Mouse (Mus musculus) heart, adult 2 months (tissue): ENCODE measurements around the gene Crybg2. TPM values are rescaled to one million over a fixed set of nuclear protein-coding genes. Genes with fewer than 3 reads are reported as not detected.
A peak's percentile ranks its signal among the peaks of the same experiment; 100 is the strongest.

ENCODE experiments used
- DNase-seq, 2 experiments: peaks; one replicate each; pipeline ENCODE4 v3.0.0; 2021
- H3K27ac ChIP-seq: fragments of 200-600 bp; 2 replicates; pipeline ENCODE4 v1.8.1; 2022
- H3K27me3 ChIP-seq: fragments of 200-500 bp; 2 replicates; pipeline ENCODE4 v1.6.1; 2012; ENCODE audit warnings: mild to moderate bottlenecking, low read length, inconsistent platforms, mixed read lengths; ENCODE audit not compliant: control insufficient read depth, insufficient read depth
- H3K36me3 ChIP-seq: fragments of 200-500 bp; 2 replicates; pipeline ENCODE4 v1.6.1; 2012; ENCODE audit warnings: low read length, inconsistent platforms; ENCODE audit not compliant: control insufficient read depth, insufficient read depth
- H3K4me1 ChIP-seq: fragments of 200-500 bp; 2 replicates; pipeline ENCODE4 v1.6.1; 2011; ENCODE audit warnings: low read length; ENCODE audit not compliant: control insufficient read depth, insufficient read depth
- H3K4me3 ChIP-seq: fragments of 200-600 bp; 2 replicates; pipeline ENCODE4 v1.8.1; 2022
- H3K79me2 ChIP-seq: fragments of 200-500 bp; replicated peaks from 2 replicates; pipeline ENCODE4 v1.6.1; 2012; ENCODE audit warnings: mild to moderate bottlenecking, inconsistent platforms, low read length, moderate library complexity, mixed read lengths; ENCODE audit not compliant: control insufficient read depth, insufficient read depth
- H3K9ac ChIP-seq: fragments of 200-500 bp; 2 replicates; pipeline ENCODE4 v1.6.1; 2012; ENCODE audit warnings: low read depth, mild to moderate bottlenecking, control low read depth, inconsistent platforms, low read length, mixed read lengths
- CTCF ChIP-seq: fragments of 200-600 bp; IDR thresholded peaks from 2 replicates; pipeline ENCODE4 v1.8.1; 2022; ENCODE audit warnings: antibody characterized with exemption, mild to moderate bottlenecking, moderate library complexity
- EP300 ChIP-seq: fragments of 200-500 bp; IDR thresholded peaks from 2 replicates; pipeline ENCODE4 v1.6.1; 2011; ENCODE audit warnings: low read depth, low read length, control low read depth; ENCODE audit not compliant: insufficient read depth
- POLR2A ChIP-seq: fragments of 200-500 bp; IDR thresholded peaks from 2 replicates; pipeline ENCODE4 v1.6.1; 2011; ENCODE audit warnings: mild to moderate bottlenecking, low read depth, low read length, control low read depth; ENCODE audit not compliant: insufficient read depth
- WGBS: fragments of 180-500 bp; shearing (Covaris S2); methylation state at CpG from one replicate; pipeline ENCODE4 v1.1.7; 2018; 5-methylcytosine and 5-hydroxymethylcytosine counted together
- intact Hi-C: fragments of 180-260 bp; cut with DNase I; formaldehyde crosslinking; loops from one replicate; pipeline ENCODE4 v1.15.1; 2025
- polyA plus RNA-seq: library from polyadenylated mRNA; depleted of rRNA; stranded (reverse); fragments of >200 nt; gene quantifications from 2 replicates; pipeline ENCODE4 v1.2.3, GENCODE M21; 2012; rRNA removed
- total RNA-seq, 2 experiments: library from RNA; stranded (reverse); gene quantifications; 2 replicates each; pipeline ENCODE4 v1.2.3; 2021

Crybg2 gene
- total and polyA plus RNA-seq, 3 experiments = 0.49 TPM; not detected in 2

- H3K79me2 ChIP-seq = no peaks in the 10 kb centered on the region
- TF ChIP-seq POLR2A (no peak), CTCF (no peak), EP300 (no peak)
- 48% methylated on average over 8 of the region's 8 CpGs for WGBS
- H3K9ac ChIP-seq = no peak overlapping the region
- intact Hi-C loops = no loop called here
- H3K4me3 ChIP-seq = no peak overlapping the region
- peaks cover 2% of the 10 kb centered on the region; the same call in 1 of the 2 replicates for H3K36me3 ChIP-seq
- H3K4me1 ChIP-seq = no peaks in the 10 kb centered on the region; the same call in 1 of the 2 replicates
- H3K27me3 ChIP-seq = no peaks in the 10 kb centered on the region
- H3K27ac ChIP-seq = no peak overlapping the region
- DNase-seq = no peak
Observed at GRCm38 (mm10) chr4:134132519-134133095, 72.0 kb downstream of the Crybg2 start.

GRCm38 (mm10) chr4:134136280-134136926 lies 75.8 kb downstream of the Crybg2 start:
- no peaks in the 10 kb centered on the region for H3K4me1 ChIP-seq
- intact Hi-C loops = no loop called here
- no peak overlapping the region for H3K9ac ChIP-seq
- no peak for DNase-seq
- WGBS = 45% methylated on average over 3 of the region's 3 CpGs
- H3K27me3 ChIP-seq = no peaks in the 10 kb centered on the region
- no peaks in the 10 kb centered on the region for H3K79me2 ChIP-seq
- H3K36me3 ChIP-seq = peaks cover 2% of the 10 kb centered on the region; the same call in 1 of the 2 replicates
- H3K27ac ChIP-seq = no peak overlapping the region
- no peak overlapping the region for H3K4me3 ChIP-seq
- TF ChIP-seq EP300 (no peak), CTCF (no peak), POLR2A (no peak)

- WGBS = 91% methylated on average over 2 of the region's 2 CpGs
- Histone ChIP-seq H3K36me3 (peaks cover 2% of the 10 kb centered on the region; the same call in 1 of the 2 replicates), H3K27me3 (no peaks in the 10 kb centered on the region), H3K79me2 (no peaks in the 10 kb centered on the region), H3K9ac (no peak overlapping the region), H3K27ac (no peak overlapping the region), H3K4me1 (no peaks in the 10 kb centered on the region), H3K4me3 (no peak overlapping the region)
- intact Hi-C loops = no loop called here
- no peak for DNase-seq
- TF ChIP-seq CTCF (peak; percentile 34), EP300 (no peak)
Observed at GRCm38 (mm10) chr4:134138857-134139256, 78.2 kb downstream of the Crybg2 start.

Other genes starting within 250 kb of the Crybg2 start
- gene Rps6ka1, start 173.0 kb upstream of the Crybg2 start, total RNA-seq = 1 to 10 TPM; 4.4 to 4.8 TPM
- 5.9 and 7.1 TPM in 2 replicates for gene Rps6ka1, start 173.0 kb upstream of the Crybg2 start, polyA plus RNA-seq
- gene Hmgn2, start 92.2 kb upstream of the Crybg2 start, total RNA-seq = 100 to 1,000 TPM in 1 of 2 experiments, 10 to 100 TPM in 1; 92.3 to 109 TPM
- gene Hmgn2, start 92.2 kb upstream of the Crybg2 start, polyA plus RNA-seq = 23.1 and 59.6 TPM in 2 replicates
- gene Dhdds, start 59.9 kb upstream of the Crybg2 start, total RNA-seq = 10 to 100 TPM; 28.3 to 28.8 TPM
- gene Dhdds, start 59.9 kb upstream of the Crybg2 start, polyA plus RNA-seq = 21.6 and 34.2 TPM in 2 replicates
- gene Lin28a, start 42.0 kb upstream of the Crybg2 start, total RNA-seq = not detected
- not detected in 2 replicates for gene Lin28a, start 42.0 kb upstream of the Crybg2 start, polyA plus RNA-seq
- gene Zfp683, start 7.0 kb upstream of the Crybg2 start, total RNA-seq = not detected
- not detected in 2 replicates for gene Zfp683, start 7.0 kb upstream of the Crybg2 start, polyA plus RNA-seq
- gene Cd52, start 34.3 kb downstream of the Crybg2 start, total RNA-seq = 1 to 10 TPM; 4.1 to 5.8 TPM
- gene Cd52, start 34.3 kb downstream of the Crybg2 start, polyA plus RNA-seq = 9.0 and 19.2 TPM in 2 replicates
- gene Ubxn11, start 41.8 kb downstream of the Crybg2 start, total RNA-seq = 1 to 10 TPM; 1.6 to 2.1 TPM
- gene Ubxn11, start 41.8 kb downstream of the Crybg2 start, polyA plus RNA-seq = 3.3 and 6.9 TPM in 2 replicates
- gene Sh3bgrl3, start 68.0 kb downstream of the Crybg2 start, total RNA-seq = 10 to 100 TPM; 34.3 to 45.7 TPM
- gene Sh3bgrl3, start 68.0 kb downstream of the Crybg2 start, polyA plus RNA-seq = 98.9 and 139 TPM in 2 replicates
- gene Cep85, start 126.3 kb downstream of the Crybg2 start, total RNA-seq = 10 to 100 TPM; 54.4 to 63.2 TPM
- 52.2 and 73.7 TPM in 2 replicates for gene Cep85, start 126.3 kb downstream of the Crybg2 start, polyA plus RNA-seq
- gene Gm7534, start 142.2 kb downstream of the Crybg2 start, total RNA-seq = not detected
- gene Gm7534, start 142.2 kb downstream of the Crybg2 start, polyA plus RNA-seq = not detected in 2 replicates
- not detected for gene Catsper4, start 166.6 kb downstream of the Crybg2 start, total RNA-seq
- gene Catsper4, start 166.6 kb downstream of the Crybg2 start, polyA plus RNA-seq = not detected in 2 replicates
- gene Cnksr1, start 177.6 kb downstream of the Crybg2 start, total RNA-seq = 1 to 10 TPM; 4.1 to 6.7 TPM
- gene Cnksr1, start 177.6 kb downstream of the Crybg2 start, polyA plus RNA-seq = 3.3 and 4.4 TPM in 2 replicates
- not detected for gene E130218I03Rik, start 182.8 kb downstream of the Crybg2 start, total RNA-seq
- gene E130218I03Rik, start 182.8 kb downstream of the Crybg2 start, polyA plus RNA-seq = not detected in 2 replicates
- 1 to 10 TPM; 3.3 to 4.3 TPM for gene Zfp593, start 184.8 kb downstream of the Crybg2 start, total RNA-seq
- 2.8 and 2.9 TPM in 2 replicates for gene Zfp593, start 184.8 kb downstream of the Crybg2 start, polyA plus RNA-seq
- gene Gm30191, start 186.1 kb downstream of the Crybg2 start, total RNA-seq = not detected
- not detected in 2 replicates for gene Gm30191, start 186.1 kb downstream of the Crybg2 start, polyA plus RNA-seq
- 1 to 10 TPM; 5.2 to 5.7 TPM for gene Grrp1, start 193.3 kb downstream of the Crybg2 start, total RNA-seq
- gene Grrp1, start 193.3 kb downstream of the Crybg2 start, polyA plus RNA-seq = 10.0 and 11.0 TPM in 2 replicates
- 1 to 10 TPM; 5.3 to 7.6 TPM for gene Pdik1l, start 227.1 kb downstream of the Crybg2 start, total RNA-seq
- gene Pdik1l, start 227.1 kb downstream of the Crybg2 start, polyA plus RNA-seq = 1.00 and 4.0 TPM in 2 replicates